Mouse (Mus musculus) natural killer cell, adult 2 months (primary cell): Measurements from ENCODE around the gene Elane.

Experiments used
- DNase-seq, 2 experiments: peaks; one replicate each; pipeline ENCODE4 v3.0.0; 2022; ENCODE audit warnings: low spot score in 2 of 2

Elane gene

GRCm38 (mm10) chr10:79886054-79886453 is at the start of gene Elane:
TSS of gene Elane (plus strand) at chr10:79886247.
- no peak for DNase-seq

GRCm38 (mm10) chr10:79836918-79837317 is 49.1 kb upstream of the Elane start:
- DNase-seq = no peak

- DNase-seq = no peak
These were observed 47.9 kb upstream of the Elane start for GRCm38 (mm10) chr10:79838151-79838550.

- DNase-seq = no peak
These were observed 46.0 kb upstream of the Elane start for GRCm38 (mm10) chr10:79840091-79840490.

- no peak for DNase-seq
These were observed 45.1 kb upstream of the Elane start for GRCm38 (mm10) chr10:79840644-79841551.

- no peak for DNase-seq
These were observed 43.7 kb upstream of the Elane start for GRCm38 (mm10) chr10:79842322-79842721.

- DNase-seq = no peak
These were observed 42.6 kb upstream of the Elane start for GRCm38 (mm10) chr10:79843476-79843875.

- no peak for DNase-seq
These were observed 39.5 kb upstream of the Elane start for GRCm38 (mm10) chr10:79846553-79846952.

GRCm38 (mm10) chr10:79849941-79850628 is 36.0 kb upstream of the Elane start:
- no peak for DNase-seq

GRCm38 (mm10) chr10:79851653-79852052 is 34.4 kb upstream of the Elane start:
- no peak for DNase-seq

GRCm38 (mm10) chr10:79852107-79852789 is 33.8 kb upstream of the Elane start:
- DNase-seq = no peak

- no peak for DNase-seq
These were observed 33.2 kb upstream of the Elane start for GRCm38 (mm10) chr10:79852827-79853226.

- peak in 1 of 2 experiments; percentile 38 for DNase-seq
These were observed 32.7 kb upstream of the Elane start for GRCm38 (mm10) chr10:79853392-79853791.

GRCm38 (mm10) chr10:79853860-79854795 is 31.9 kb upstream of the Elane start, which contains the start of gene Ptbp1:
TSS of gene Ptbp1 (plus strand) at chr10:79854427.
- DNase-seq = peak; percentile 98 to 99

- DNase-seq = peak; percentile 70
These were observed 31.1 kb upstream of the Elane start for GRCm38 (mm10) chr10:79854801-79855541.

- DNase-seq = peak; percentile 60 to 72
These were observed 30.4 kb upstream of the Elane start for GRCm38 (mm10) chr10:79855558-79856184.

GRCm38 (mm10) chr10:79856280-79856679 is 29.8 kb upstream of the Elane start:
- no peak for DNase-seq

GRCm38 (mm10) chr10:79856704-79857451 is 29.2 kb upstream of the Elane start:
- DNase-seq = peak in 1 of 2 experiments; percentile 54

GRCm38 (mm10) chr10:79857452-79857811 is 28.6 kb upstream of the Elane start:
- DNase-seq = peak; percentile 75 to 80
